Mouse (Mus musculus) adipose tissue, adult 10 weeks (tissue): ENCODE data around the gene Vmn2r107. TPM values are rescaled to one million over a fixed set of nuclear protein-coding genes. Genes with fewer than 3 reads are reported as not detected.

Experiments
- polyA plus RNA-seq: library from polyadenylated mRNA; stranded (reverse); fragments of 350-450 nt; fragmentation: Illumina TruSeq; extraction: RNeasy Lipid Tissue Mini Kit (QIAGEN cat#74804); gene quantifications from one replicate; pipeline ENCODE4 v1.2.3, GENCODE M21; 2014; ENCODE audit warnings: low read depth, low replicate concordance

The Vmn2r107 gene
- not detected for polyA plus RNA-seq

GRCm38 (mm10) chr17:20344942-20345341, at the start of gene Vmn2r107:
Vmn2r107 (plus strand) TSS chr17:20345242.

GRCm38 (mm10) chr17:20413846-20414245, 68.8 kb downstream of the Vmn2r107 start, which contains the start of gene Vmn1r224:
Vmn1r224 (plus strand) TSS chr17:20414146.

Other genes starting within 250 kb of the Vmn2r107 start
- not detected for gene Fpr-rs7, start 231.0 kb upstream of the Vmn2r107 start, polyA plus RNA-seq
- gene Fpr-rs6, start 162.1 kb upstream of the Vmn2r107 start, polyA plus RNA-seq: not detected
- gene Vmn2r105, start 110.2 kb upstream of the Vmn2r107 start, polyA plus RNA-seq: not detected
- gene Vmn2r106, start 59.7 kb upstream of the Vmn2r107 start, polyA plus RNA-seq: not detected
- not detected for gene Vmn1r224, start 68.9 kb downstream of the Vmn2r107 start, polyA plus RNA-seq
- gene Vmn2r108, start 136.1 kb downstream of the Vmn2r107 start, polyA plus RNA-seq: not detected
- not detected for gene Vmn1r225, start 152.9 kb downstream of the Vmn2r107 start, polyA plus RNA-seq
- gene Vmn2r109, start 219.5 kb downstream of the Vmn2r107 start, polyA plus RNA-seq: not detected